Mouse (Mus musculus): Measurements from ENCODE around the gene Rfx4. TPM values are rescaled to one million over a fixed set of nuclear protein-coding genes. Genes with fewer than 3 reads are reported as not detected.

Gene Rfx4
- total RNA-seq, 2 experiments from 2014 or later, result 0.09 to 0.11 TPM

DNA sequence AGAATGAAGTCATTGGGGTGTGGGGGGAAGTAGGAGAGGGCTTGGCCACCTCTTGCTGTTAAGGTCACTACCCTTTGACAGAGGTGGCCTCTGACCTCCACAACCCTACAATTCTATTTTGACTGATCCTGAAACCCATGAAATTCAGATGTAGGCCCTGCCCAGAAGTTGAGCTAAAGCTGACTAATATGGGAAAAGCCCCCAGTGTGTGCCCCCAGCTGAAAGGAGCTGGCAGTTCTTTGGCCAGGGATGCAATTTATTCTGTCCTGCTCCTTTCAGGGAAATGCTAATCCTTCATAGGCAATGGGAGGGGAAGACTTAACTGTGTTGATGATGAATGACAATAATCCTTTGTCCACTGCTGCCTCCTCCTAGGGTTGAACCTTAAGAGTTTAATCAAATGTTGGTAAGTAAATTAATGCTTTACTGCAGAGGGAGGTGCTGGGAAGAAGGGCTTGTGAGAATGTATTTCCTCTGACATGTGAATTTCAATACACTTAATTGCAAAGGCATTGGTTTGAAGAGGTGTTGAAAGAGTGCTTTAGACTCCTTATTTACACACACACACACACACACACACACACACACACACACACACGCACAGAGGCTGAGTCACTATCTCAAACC, 155.0 kb downstream of the Rfx4 start:
- DNase-seq, result no peak

DNA sequence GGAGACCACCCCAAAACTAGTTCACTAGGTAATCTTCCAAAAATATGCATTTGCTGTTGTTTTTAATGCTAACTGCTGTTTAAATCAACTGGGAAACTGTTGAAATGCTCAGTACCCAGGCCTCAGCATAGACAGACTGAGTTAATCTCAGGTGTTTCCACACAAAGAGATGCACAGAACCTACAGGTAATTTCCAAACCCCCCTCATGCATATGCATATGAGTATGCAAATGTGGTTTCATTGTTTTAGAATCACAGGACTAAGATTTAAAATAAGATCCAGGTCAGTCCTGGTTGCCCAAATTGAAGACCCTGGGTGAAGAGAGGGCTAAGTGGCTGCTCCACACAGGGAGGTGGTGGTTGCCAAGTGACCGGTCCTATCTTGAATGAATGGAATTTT, 157.3 kb downstream of the Rfx4 start:
- no peak for DNase-seq

GRCm38 (mm10) chr10:84915476-84915875, 159.6 kb downstream of the Rfx4 start:
- no peak for DNase-seq

DNA sequence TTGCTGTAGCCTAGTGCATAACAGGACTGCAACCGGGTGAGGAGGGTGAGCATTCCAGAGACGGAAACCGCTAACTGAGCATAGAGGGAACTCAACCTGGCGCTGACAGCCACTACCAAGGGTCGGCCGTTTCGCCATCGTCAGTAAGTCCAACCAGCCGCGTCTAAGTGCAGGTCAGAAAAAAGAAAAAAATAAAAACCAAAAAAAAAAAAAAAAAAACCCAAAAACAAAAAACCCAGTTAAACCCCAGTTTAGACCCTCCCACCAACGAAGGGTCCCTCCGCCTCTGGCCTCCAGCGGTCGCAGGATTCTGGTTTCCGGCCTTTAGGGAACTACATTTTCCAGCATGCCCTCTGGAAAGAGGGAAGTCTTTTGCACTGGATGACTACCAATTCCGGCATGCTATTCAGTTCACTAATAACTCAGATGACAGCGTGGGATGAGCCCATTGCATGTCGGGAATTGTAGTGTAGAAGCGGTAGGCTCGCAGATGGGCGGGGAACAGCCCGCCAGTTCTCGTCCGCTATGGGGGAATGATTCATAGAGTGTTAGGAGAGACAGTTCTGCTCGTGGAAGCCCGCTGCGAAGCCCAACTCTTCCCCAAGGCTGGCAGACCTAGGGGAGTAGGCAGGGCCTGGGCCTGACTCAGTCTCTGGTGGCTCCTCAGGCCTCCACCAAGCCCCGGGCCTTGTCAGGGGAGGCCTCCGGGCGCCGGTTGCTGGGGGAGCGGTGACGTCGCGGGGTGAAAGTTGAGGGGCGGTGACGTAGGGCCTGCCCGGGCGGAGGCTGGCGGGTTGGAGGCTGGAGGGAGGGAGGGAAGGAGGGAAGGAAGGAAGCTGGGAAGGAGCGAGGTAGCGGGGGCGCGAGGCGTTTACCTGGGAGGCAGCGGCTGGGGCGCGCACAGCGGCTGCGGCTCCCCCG, 161.2 kb downstream of the Rfx4 start, which contains the start of gene Ric8b:
Ric8b (plus strand) TSS at position 807 of the 921 bp plus-strand sequence.
- peak; percentile 94 for DNase-seq

DNA sequence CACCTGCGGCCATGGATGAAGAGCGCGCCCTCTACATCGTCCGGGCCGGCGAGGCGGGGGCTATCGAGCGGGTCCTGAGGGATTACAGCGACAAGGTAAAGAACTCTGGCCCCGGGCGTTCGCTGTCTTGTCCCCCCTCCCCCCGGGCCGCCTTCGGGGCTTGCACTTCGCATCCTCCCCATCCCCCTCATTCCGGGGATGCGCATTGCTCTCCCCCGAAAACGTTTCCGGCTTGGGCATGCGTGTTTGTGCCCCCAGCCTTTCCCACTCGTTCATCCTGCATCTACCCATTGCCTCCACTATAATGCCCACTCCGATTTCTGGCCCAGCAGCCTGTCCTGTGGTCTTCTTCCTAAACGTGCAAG, 161.9 kb downstream of the Rfx4 start:
- DNase-seq, result no peak

- DNase-seq, result no peak
Observed at GRCm38 (mm10) chr10:84926336-84926735, 170.5 kb downstream of the Rfx4 start.

DNA sequence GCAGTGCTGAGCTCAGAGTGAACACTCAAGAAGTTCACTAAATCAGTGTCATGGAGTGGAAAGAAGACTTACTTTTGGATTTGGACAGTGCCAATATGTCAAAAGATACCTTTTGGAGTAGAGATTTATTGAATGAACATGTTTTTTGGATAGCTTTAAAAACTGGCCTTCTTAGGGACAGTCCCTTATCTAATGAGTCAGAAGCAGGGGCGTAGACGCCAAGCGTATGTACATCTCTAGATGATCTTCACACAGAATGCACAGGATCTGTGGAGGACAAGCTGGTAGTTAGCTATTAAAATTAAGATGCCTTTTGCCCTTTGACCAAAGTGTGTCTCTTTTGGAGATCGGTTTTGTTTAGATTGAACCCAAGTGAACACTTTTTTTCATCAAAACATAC, 171.0 kb downstream of the Rfx4 start:
- no peak for DNase-seq

- no peak for DNase-seq
Observed at GRCm38 (mm10) chr10:84928465-84928864, 172.6 kb downstream of the Rfx4 start.

DNA sequence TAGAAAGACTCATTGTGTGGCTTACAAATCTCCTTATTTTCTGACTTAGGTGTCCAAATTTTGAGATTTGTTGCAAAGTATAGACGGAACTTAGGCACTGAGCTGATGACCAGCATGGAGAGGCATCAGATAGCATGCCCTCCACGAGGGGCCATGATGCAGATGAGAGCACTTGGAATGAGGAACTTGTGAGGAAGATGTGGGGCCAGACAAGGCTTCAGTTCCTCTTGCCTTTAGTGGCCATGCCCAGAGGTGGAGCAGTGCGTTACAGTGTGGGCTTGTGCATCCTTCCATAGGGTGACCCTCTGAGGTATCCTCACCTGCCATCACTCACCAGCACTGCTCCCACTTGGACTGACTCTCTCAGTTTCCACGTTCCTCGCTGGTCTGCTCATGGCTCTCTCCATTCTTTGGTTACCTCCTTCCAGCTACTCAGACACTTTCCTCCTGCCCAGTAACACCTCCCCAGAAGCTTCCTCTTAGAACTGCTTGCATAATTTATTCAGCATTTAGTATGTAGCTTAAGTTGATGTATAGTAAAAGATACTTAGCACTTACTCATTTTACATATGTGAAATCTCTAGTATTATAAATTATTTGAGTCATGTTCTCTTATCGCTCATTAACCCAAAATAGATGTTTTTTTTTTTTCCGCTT, 179.8 kb downstream of the Rfx4 start:
- DNase-seq, result no peak

DNA sequence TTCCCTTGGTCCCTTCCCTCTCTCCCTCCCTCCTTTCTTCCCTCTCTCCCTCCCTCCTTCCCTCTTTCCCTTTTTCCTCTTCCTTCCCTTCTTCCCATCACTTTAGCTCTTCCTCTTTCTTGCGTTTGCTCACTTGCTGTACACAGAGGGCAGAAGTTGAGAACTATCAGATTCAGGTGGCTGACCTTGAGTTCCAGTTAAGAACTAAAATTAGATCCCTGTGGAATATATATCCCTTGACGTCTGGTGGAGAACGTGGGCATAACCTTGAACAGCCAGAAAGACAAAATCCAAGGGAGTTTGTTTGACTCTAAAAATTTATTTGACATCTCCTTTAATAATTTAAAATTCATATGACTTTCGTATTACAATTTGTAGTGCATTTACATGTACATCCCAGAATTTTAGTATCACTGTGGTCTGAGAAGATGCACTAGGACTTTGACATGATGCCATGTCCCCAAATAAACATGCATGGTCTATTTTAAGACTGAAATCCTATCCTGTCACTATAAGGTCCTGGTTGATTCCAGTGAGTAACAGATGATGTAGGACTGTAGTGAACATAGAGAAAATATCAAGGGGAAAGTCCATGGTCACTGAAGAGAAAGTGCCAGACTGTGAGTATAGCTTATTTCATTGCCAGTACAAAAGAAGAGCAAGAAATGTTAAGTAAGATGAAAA, 181.1 kb downstream of the Rfx4 start:
- no peak for DNase-seq

GRCm38 (mm10) chr10:84938094-84938820, 182.4 kb downstream of the Rfx4 start:
- DNase-seq, result no peak

DNA sequence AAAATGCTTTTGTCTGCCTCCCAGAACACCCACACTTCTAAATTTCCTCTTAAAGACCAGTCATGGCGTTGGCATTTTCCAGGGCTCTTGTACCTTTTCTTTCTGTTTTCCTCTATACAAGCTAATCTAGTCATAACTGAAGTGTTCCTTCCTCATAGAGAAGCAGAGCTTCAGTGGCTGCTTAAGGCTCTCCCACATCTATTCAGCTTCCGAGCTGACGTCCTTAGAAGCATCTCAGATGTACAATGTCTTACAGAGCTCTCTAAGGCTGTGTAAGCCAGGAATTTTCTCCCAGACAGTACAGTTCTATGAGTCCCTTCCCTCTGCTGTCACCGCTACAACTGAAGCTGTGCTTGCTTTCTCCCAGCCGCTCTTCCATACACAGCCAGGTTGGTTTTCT, 183.0 kb downstream of the Rfx4 start:
- DNase-seq, result no peak

GRCm38 (mm10) chr10:84940356-84940755, 184.5 kb downstream of the Rfx4 start:
- DNase-seq, result no peak

- DNase-seq, result no peak
Observed at GRCm38 (mm10) chr10:84945692-84946091, 189.8 kb downstream of the Rfx4 start.

GRCm38 (mm10) chr10:84948970-84949683, 193.3 kb downstream of the Rfx4 start:
- no peak for DNase-seq

DNA sequence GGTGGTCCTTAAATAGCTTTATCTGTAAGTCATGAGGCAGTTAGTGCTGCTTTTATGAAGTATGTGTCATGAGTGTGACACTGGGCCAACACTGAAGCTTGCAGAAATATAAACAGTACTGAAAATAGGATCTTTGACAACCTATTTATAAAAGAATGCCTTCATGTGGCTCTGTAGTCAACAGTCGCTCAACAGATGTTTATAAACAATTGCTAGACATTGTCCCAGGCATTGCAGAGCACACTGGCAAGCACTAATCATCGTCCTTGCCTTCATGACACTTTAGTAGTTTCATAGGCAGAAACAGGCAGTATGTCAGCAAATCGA, 193.8 kb downstream of the Rfx4 start:
- no peak for DNase-seq

DNA sequence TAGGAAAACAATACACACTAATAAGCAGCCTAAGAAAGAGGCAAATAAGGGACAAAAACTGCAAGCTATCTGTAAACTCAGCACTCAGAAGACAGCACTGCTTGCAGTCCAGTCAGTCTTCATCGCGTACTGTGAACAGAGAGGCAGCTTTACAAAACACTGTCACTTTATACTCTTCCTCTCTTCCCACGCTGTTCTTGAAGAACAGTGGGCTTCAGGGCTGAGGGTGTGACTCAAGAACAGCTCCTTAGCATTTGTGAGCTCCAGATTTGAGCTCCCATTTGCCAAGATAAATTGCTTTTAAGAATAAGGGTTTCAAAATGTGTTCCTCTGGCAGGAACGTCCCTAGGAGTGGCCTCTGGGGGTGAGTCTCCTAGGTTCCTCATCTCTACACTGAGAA, 194.5 kb downstream of the Rfx4 start:
- no peak for DNase-seq

DNA sequence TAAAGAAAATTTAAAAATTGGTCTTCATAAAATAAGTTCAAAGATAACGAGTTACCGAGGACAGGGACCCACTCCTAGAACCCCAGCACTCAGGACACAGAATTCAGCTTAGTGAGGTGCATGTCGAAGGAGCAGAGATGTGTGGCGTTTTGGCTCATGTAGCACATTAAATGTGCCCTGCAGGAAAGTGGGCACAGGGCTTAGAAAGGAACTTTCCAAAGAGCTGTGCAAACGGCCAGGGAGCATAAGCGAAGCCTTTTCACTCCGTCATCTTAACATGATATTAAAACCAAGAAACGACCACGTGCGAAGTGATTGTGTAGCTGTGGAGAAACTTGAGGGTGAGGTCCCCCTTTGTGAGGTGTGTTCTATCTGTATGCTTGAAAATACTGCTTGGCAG, 198.4 kb downstream of the Rfx4 start:
- DNase-seq, result no peak

Data from gastrocnemius, postnatal 10 days (tissue).